Mouse (Mus musculus) 3T3-L1 (cell line): ENCODE results near the gene Lpin3.

Source experiments
- DNase-seq: peaks from one replicate; pipeline ENCODE4 v3.0.0-alpha.2; 2015; ENCODE audit warnings: low read depth, low spot score

The Lpin3 gene

DNA sequence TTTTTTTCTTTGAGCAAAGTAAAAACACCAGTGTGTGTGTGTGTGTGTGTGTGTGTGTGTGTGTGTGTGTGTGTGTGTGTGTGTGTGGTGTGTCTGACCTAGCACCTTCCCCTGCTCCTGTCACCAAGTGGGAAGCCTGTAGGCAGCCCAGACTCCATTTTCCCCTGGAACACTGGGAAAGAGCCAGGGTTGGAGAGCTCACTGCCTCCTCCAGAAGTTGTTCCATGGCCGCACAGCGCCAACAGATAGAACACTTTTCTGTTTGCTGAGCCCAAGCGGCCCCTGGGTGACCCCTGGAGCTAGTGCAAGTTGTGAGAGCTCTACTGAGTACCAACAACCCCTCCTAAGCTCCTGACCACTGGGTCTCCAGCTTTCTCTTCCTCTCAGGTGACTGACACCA, 52.5 kb downstream of the Lpin3 start:
- DNase-seq = no peak

DNA sequence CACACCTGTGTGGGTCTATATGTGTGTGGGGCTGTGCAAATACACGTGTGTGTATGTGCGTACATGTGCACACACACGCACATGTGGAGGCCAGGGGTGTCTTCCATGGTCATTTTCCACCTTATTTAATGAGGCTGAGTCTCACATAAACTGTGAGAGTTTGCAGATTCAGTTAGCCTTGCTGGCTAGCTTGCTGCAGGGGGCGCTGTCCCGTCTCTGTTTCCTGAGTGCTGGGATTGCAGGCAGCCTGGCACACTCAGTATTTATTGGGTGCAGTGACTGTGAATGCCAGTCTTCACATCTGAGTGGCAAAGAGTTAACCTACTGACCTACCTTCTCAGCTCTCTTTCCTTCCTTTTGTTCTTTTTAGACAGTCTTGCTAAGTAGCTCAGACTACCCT, 53.4 kb downstream of the Lpin3 start:
- no peak for DNase-seq

DNA sequence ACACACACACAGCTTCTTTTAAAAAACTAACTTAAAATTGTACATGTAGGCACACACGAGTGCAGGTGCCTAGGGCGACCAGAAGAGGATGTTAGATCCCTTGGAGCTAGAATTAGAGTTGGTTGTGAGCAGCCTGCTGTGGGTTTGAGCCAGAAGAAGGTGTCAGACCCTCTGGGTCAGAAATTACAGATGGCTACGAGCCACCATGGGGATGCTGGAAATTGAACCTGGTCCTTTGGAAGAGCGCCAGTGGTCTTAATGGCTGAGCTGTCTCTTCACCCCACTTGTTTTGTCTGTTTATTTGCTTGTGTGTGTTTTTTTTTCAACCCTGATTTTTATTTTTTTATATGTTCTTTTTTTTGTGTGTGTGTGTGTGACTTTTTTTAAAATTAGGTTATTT, 54.0 kb downstream of the Lpin3 start:
- DNase-seq = no peak

DNA sequence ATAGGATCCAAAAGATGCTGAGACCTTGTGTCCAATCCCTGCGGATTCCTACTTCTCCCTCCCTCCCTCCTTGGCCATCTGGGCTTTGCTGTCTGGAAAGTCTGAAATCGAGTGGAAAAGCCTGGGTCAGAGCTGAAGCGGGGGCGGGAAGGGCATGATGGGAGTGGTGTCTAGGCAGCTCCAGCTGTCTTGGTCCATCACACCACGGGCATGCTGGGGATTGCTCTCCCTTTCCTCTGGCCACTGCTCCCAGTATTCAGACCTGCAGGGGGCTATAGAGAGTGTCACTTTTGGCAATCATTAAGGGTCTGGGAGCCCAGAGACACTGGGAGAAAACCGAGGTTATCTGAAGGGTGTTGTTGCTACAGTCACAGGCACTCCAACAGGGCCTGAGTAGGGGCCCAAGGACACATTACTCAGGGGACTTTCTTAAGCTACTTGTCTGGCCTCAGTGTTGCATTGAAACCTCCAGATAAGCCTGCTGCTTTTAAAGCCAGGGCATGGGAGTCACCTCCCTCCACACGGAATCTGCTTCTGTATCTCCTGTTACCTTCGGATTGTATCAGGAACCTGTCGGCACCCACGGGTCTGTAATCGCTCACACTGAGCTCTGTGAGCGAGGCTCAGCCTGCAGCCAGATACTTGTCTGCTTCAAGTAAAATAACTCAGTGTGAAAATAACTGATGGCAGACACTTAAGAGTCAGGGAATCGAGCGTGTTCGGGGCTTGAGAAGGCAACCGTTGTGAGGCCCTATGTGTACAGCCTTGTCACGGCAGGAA, 60.6 kb downstream of the Lpin3 start:
- no peak for DNase-seq

DNA sequence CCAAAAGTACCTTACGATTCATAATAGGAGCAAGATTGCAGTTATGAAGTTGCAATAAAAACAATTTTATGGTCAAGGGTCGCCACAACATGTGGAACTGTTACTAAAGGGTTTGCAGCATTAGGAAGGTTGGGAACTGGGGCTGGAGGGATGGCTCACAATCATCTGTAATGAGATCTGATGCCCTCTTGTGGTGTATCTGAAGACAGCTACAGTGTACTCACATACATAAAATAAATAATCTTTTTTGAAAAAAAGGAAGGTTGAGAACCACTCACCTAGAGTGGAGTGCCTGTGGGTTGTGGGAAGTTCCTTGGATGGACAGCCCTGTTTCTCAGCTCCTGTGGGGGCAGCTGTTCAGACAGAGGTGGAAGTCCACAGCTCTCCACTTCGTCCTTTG, 62.0 kb downstream of the Lpin3 start:
- peak; percentile 50 for DNase-seq

DNA sequence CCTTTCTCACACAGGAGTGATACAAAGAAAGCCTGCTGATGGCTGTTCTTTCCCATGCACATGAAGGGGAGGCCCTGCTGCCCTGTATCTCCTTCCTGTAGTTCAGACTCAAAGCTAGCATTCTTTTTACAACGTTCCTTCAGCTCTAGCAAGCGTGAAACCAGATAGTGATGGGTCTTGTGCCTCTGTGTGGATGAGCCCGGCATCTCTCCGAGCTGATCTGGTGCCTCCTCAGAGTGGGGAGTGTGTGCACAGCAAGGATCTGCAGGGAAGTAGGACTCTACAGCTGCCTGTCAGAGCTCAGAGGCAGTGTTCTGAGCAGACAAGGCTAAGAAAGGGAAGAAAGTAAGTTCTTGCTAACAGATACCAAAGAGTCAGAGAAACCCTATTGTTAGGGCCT, 71.1 kb downstream of the Lpin3 start:
- no peak for DNase-seq

DNA sequence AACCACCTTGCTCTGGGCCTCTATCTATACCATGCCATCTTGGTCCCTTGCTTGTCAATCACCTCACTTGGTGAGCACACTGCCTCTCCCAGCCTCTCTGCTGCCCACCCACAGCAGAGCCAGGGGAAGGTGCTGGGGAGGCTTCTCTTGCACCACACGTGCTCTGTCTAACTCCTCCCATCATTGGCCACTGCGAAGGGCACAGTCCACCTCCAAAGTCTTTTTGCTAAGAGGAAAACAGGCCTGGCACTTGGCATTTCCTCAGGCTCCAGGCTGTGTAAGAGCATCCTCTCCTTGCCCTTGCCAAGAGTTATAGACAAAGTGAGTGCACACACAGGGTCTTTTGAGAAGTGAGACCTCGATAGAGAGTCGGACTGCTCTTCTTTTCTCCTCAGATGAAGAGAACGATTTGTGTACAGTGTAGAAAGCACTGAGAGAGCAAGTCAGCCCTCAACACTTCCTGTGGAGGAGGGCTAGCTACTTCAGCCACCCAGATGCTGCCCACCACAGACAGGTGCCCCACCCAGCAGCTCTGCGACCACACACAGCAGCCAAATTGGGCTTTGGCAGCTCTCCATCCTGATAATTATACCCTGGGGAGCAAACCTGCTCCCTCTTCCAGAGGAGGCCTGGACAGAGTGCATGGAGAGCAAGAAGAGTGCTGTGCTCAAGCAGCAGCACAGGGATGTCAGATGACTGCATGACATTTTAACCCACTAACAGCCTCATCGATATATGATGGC, 72.8 kb downstream of the Lpin3 start:
- no peak for DNase-seq

DNA sequence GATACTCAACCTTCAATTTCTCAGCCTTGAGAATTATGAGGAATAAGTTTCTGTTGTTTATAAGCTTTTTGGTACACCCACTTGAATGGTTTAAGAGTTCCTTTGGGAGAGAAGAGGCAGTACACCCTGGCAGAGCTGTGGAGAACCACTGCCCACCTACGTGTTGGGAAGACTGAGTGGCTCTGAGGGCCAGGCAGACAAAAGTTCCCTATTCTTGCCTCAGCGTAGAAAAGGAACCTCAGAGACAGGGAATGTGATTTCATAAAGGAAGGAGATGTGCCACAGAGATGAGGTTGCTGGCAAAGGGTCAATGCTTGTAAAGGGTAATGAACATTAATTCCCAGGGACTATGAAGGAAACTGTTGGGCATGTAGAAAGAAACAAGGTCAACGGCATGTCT, 74.1 kb downstream of the Lpin3 start:
- no peak for DNase-seq

DNA sequence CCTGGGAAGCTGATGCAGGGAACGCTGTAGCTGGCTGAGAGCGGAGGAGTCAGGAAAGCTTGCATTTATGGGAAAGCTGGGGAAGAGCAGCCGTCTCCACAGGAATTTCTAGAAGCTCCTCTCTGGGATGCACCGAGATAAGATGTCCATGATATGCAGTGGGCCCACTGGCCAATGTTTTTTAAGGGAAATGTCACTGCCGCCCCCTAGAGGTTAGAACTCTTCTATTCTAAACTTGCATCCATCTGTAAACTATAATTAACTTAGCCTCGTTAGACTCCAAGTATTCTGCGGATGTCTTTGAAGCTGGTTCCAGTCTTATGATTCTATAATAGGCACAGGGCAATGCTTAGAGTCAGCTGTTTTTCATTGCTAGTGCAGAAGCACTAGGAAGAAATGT, 74.9 kb downstream of the Lpin3 start:
- DNase-seq = no peak
